Mouse (Mus musculus): Measurements from ENCODE around the gene Nkx1-2.

Nkx1-2 gene

DNA sequence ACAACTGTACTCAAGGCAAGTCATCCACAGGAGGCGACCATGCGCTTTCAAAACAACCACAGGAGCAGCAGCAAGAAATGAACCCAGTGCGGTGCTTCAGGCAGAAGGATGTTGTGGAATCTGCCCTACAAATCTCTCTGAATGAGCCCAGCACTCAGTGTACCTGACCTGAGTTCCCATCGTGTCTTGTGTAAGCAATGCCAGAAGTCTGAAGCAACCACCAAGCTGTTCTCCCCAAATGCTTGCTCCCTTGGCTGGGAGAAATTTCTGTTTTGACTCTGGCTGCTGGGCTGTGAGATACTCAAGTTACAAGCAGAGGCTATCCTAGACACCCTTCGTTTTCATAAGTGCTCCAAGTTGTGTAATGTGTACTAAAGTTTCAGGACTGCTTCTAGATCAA lies 6.3 kb upstream of the Nkx1-2 start:
- DNase-seq (ENCODE audit: low read depth, low spot score) = no peak

DNA sequence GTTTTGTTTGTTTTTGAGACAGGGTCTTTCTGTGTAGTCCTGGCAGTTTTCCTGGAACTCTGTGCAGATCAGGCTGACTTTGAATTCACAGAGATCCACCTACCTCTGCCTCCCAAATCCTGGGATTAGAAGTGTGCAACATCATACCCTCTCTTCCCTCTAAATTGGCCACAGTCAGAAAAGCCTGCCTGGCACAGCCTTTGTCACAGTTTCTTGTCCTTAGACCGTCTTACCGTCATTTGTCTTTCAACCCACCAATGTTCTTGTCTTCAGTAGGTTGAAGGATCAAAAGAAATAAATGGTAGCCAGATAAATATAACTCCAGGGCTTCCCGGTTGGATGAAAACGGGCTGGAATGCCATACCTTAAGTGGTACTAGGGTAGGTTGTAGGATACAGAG lies 5.3 kb upstream of the Nkx1-2 start:
- no peak for DNase-seq (ENCODE audit: low read depth, low spot score)

GRCm38 (mm10) chr7:132600926-132601325 lies 1.5 kb upstream of the Nkx1-2 start:
- DNase-seq (ENCODE audit: low read depth, low spot score) = no peak

GRCm38 (mm10) chr7:132600026-132600425 lies 589 bp upstream of the Nkx1-2 start:
- DNase-seq (ENCODE audit: low read depth, low spot score) = no peak

DNA sequence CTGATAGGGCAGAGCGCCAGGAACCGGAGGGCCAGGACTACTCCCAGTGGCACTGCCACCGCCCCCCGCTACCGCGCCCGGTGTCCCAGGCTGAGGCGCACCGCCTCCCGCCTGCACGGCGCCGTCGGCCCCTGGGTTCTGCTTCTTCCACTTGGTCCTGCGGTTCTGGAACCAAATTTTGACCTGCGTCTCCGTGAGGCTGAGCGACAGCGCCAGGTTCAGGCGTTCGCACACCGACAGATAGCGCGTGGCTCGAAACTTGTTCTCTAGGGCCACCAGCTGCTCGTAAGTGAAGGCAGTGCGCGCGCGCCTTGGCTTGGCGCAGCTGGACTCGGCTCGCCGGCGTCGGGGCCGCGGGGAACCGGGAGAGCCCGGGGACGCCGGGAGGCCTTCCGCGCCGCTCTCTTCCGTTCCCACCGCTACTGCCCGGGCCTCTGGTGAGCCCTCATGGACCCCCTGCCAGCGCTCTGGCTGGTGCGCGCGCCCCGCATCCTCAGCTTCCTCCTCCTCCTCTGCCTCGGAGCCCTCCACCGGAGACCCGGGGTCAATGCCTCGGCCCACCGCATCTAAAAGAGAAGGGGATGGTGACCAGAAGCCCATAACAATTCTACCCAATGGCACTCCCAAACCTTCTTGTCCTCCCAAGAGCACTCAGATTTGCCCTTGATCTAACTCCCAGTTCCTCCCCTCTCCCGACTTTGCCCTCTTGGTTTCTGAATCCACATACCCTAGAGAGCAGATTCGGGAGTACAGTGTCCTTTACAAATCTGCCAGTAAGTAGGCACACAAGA lies 2.0 kb downstream of the Nkx1-2 start:
- no peak for DNase-seq (ENCODE audit: low read depth, low spot score)

GRCm38 (mm10) chr7:132596557-132597250 lies 2.7 kb downstream of the Nkx1-2 start:
- DNase-seq (ENCODE audit: low read depth, low spot score) = no peak

GRCm38 (mm10) chr7:132595787-132596186 lies 3.6 kb downstream of the Nkx1-2 start:
- no peak for DNase-seq (ENCODE audit: low read depth, low spot score)

DNA sequence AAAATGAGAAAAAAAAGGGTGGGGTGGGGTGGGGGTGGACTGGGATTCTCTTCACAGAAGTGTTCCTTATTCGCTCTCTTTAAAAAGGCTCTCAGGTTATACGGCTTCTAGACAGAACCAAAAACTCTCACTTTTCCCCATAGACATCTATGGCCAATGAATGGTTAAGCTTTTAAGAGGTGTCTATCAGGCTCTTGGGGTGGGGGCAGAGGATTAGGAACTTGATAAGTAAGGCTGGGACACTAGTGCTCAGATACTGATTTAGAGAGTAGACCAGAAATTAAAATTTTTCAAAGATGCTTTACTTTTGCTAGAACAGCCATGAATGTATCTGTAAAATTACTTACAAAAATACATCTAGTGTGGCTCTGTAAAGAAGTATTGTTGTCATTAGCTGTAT lies 5.1 kb downstream of the Nkx1-2 start:
- DNase-seq (ENCODE audit: low read depth, low spot score) = no peak

DNA sequence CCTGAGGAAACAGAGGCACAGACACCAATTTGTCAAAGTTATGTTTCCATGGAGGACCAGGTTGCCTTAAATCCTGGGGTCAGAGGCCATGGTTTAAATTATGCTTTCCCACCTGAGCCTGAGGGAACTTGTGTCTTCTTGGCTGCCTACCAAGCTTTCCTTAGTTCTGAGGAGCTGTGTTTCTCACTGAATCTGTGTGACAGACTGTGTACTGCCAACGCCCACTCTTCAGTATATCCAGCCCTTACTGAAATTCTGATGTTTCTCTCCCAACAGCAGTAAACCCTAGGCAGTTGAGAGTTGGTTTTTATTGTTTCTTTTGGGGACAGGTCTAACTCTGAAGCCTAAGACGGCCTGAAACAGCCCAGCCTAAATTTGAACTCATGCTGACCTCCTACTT lies 5.7 kb downstream of the Nkx1-2 start:
- DNase-seq (ENCODE audit: low read depth, low spot score) = no peak

- DNase-seq (ENCODE audit: low read depth, low spot score) = no peak
Observed at GRCm38 (mm10) chr7:132589610-132590009, 9.8 kb downstream of the Nkx1-2 start.

GRCm38 (mm10) chr7:132587167-132587566 lies 12.3 kb downstream of the Nkx1-2 start:
- no peak for DNase-seq (ENCODE audit: low read depth, low spot score)

DNA sequence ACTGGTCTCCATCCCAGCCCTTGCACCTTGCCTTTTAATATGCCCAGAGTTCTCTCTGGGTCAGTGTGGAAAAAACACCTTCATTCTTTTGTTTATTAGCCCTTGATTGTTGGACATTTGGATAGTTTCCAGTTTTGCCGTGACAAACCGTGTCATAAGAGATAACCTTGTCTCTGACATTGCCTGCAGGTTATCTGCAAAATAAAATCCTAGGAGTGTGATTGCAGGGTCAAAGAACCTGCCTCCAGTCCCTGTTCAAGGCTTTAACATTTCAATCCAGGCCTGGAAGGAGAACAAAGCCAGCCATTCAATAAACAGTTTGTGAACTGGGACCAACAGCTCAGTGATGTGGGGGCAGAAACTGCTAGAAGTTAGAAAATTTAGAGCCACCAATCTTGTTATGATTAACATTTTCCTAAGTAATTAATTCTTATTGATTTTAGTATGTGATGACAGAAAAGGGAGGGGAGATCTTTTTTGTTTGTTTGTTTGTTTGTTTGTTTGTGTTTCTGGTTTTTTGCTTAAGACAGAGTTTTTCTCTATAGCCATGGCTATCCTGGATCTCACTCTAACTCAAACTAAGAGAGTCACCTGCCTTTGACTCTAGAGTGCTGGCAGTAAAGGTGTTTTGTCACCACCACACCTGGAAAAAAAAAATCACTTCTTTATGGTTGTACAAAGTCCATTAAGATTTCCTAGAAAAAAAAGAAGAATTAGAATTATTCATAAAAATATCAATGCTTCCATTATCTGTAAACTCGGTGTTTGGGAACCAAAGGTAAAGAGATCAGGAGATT lies 13.5 kb downstream of the Nkx1-2 start:
- no peak for DNase-seq (ENCODE audit: low read depth, low spot score)

GRCm38 (mm10) chr7:132581441-132581840 lies 18.0 kb downstream of the Nkx1-2 start:
- no peak for DNase-seq (ENCODE audit: low read depth, low spot score)

DNA sequence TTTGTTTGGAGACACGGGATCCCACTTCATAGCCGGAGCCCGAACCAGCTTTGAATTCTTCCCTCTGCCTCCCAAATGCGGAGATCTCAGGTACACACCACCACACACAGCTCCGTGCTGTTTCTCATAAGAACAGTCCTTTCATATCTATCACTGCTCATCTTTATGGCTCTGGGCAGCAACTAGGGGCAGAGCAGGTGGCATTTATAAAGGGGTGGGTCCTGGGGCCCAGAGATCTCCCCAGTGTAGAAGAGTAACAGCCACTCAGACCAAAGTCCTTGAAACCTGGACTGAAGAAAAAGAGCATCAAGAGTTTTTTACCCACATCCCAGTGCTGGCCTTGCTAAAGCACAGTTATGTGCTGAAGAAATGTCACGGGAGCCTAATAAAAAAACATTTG lies 18.9 kb downstream of the Nkx1-2 start:
- no peak for DNase-seq (ENCODE audit: low read depth, low spot score)

- no peak for DNase-seq (ENCODE audit: low read depth, low spot score)
Observed at GRCm38 (mm10) chr7:132576891-132577290, 22.5 kb downstream of the Nkx1-2 start.

DNA sequence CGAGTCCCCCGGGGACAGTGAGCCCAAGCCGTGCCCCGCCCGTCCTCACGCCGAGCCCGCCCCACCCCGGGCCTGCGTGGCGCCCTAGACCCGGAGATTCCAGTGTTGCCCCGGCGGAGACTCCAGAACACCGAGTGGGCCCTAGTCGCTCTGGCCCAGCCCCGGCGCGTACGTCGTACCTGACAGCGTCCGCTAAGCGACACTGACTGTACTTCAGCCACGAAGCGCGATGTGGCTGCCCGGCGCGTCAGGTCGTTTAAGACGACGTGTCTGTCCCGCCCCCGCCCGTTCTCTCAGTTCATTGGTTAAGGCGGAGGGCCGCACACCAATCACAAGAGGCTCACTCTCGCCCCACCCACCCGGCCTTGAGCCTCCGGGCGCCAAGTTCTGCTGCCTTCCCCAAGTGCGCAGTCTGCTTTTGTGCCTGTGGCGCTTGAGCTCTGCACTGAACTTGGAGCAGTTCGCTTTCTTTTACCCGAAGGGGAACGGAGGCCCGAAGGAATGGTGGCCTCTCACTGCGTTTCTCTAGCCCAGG lies 23.3 kb downstream of the Nkx1-2 start, which contains the start of gene Oat:
Gene Oat (minus strand): TSS at position 283 of the 535 bp plus-strand sequence.
- peak; percentile 91 for DNase-seq (ENCODE audit: low read depth, low spot score)

GRCm38 (mm10) chr7:132575623-132576022 lies 23.8 kb downstream of the Nkx1-2 start:
- DNase-seq (ENCODE audit: low read depth, low spot score) = peak; percentile 83

DNA sequence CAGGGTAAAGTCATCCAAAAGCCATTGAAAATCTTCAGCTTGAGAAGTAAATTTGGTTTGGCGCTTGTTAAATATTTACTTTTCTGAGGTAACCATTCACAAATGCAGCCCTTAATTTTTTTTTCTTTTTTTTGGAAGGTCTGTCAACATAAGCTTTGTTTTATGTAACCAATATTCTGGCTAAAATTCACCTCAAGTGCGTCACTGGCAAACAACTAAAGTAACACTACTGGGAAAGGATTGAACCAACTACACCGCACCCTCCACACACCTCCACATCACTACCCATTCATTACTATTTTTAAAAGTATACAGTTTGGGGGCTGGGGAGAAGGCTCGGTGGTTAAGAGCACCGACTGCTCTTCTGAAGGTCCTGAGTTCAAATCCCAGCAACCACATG lies 24.8 kb downstream of the Nkx1-2 start:
- DNase-seq (ENCODE audit: low read depth, low spot score) = no peak

- DNase-seq (ENCODE audit: low read depth, low spot score) = no peak
Observed at GRCm38 (mm10) chr7:132573205-132573604, 26.2 kb downstream of the Nkx1-2 start.

DNA sequence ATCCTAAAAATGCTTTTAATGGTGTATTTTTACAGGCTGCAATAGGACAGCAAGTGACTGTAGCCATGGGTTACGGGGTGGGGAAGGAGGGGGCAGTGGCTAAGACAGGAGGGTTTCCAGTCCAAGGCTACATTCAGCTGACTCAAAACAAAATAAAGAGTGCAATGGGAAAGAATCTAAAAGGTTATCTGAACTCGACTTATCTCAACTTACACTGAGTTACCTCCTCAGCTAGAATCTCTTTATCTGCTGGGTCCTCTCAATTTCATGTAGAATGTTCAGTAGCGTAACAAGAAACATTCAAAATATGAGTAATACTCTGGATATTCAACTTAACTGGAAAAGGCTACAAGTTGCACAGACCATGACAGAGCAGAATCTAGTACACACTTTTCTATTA lies 26.7 kb downstream of the Nkx1-2 start:
- DNase-seq (ENCODE audit: low read depth, low spot score) = no peak

DNA sequence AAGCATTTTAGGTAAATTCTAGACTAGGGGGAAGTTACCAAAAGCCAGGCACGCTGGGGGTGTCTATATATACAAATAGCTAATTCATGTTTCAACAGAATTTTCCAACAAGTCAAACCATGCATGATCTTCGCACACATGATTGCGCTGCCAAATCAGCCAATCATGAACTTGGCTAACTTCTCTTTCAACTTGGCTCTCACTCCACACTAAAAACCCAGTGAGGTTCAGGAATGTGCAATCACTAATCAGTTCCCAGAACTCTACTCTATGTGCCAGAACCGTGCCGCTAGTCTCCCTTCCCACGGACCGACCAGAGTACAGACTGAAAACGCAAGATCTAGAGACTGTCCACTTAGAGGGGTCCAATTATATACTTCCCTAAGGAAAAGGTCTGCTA lies 28.0 kb downstream of the Nkx1-2 start:
- DNase-seq (ENCODE audit: low read depth, low spot score) = no peak

- DNase-seq (ENCODE audit: low read depth, low spot score) = no peak
Observed at GRCm38 (mm10) chr7:132570071-132570470, 29.4 kb downstream of the Nkx1-2 start.

Data from retina, postnatal 7 days (tissue).